Mouse (Mus musculus): ENCODE measurements around the gene Hoxb8.

- TF ChIP-seq CTCF (IDR thresholded peaks at IDR 0.05; ENCODE audit: low read depth, low read length) (no peak), POLR2A (IDR thresholded peaks at IDR 0.05; ENCODE audit: borderline replicate concordance, low read depth, low read length) (no peak)
Observed at GRCm38 (mm10) chr11:96316696-96317607, 35.2 kb downstream of the Hoxb8 start.
